Mouse (Mus musculus): ENCODE data around the gene Cntn4. TPM values are rescaled to one million over a fixed set of nuclear protein-coding genes. Genes with fewer than 3 reads are reported as not detected.

The Cntn4 gene
- polyA plus RNA-seq, 1 experiment from 2014 or later, result 1.5 TPM

DNA sequence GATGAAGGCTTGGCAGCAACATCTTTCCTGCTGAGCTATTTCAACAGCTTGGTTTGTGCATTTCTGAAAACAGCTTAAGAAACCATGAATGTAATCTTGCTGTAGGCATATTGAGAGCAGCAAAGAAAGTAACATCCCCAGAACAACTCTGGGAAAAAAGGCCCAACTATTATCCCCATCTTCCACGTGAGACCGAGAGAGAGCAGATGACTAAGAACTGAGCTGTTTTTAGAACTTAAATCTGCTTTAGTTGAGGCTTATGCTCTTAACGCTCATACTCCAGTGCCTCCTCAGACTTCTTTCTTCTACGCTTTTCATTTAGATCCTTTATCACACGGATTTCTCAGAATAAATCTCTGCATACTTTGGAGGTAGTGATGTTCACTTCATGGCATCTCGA lies 784.9 kb downstream of the Cntn4 start:
- Histone ChIP-seq H3K36me3 (no peaks in the 10 kb centered on the region), H3K27ac (no peak overlapping the region), H3K9ac (replicated peaks) (no peak overlapping the region), H3K27me3 (no peaks in the 10 kb centered on the region), H3K4me2 (no peak overlapping the region), H3K9me3 (no peaks in the 10 kb centered on the region), H3K4me1 (replicated peaks) (no peaks in the 10 kb centered on the region), H3K4me3 (replicated peaks) (no peak overlapping the region)
- no peak for ATAC-seq (ENCODE audit: insufficient number of reproducible peaks, insufficient read depth, low FRiP score, low TSS enrichment, low read depth)
- 88% methylated on average over 6 of the region's 6 CpGs for WGBS

DNA sequence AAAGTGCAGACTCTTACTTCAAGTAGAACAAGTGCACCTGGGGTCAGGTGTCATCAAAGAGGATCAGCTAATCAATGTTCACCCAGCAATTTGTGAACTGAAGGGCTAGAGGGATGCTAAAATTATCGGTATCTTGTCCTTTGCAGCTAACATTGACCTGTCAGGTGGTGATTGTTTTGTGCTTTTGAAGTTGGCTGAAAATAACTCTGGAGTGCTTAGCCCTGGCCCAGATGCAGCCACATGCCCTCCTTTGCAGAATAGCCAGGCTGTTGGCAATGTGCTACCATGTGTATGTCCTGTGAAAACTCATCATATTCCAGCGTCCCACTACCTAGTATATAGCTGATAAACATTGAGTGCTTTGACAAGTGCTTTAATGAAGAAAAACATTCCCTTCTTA lies 786.4 kb downstream of the Cntn4 start:
- no peaks in the 10 kb centered on the region for H3K36me3 ChIP-seq
- no peak overlapping the region for H3K9ac ChIP-seq (replicated peaks)
- H3K4me3 ChIP-seq (replicated peaks), result no peak overlapping the region
- H3K4me1 ChIP-seq (replicated peaks), result no peaks in the 10 kb centered on the region
- WGBS, result 88% methylated on average over 2 of the region's 2 CpGs
- ATAC-seq (ENCODE audit: insufficient number of reproducible peaks, insufficient read depth, low FRiP score, low TSS enrichment, low read depth), result no peak
- H3K4me2 ChIP-seq, result no peak overlapping the region
- no peaks in the 10 kb centered on the region for H3K9me3 ChIP-seq
- H3K27ac ChIP-seq, result no peak overlapping the region
- no peaks in the 10 kb centered on the region for H3K27me3 ChIP-seq

DNA sequence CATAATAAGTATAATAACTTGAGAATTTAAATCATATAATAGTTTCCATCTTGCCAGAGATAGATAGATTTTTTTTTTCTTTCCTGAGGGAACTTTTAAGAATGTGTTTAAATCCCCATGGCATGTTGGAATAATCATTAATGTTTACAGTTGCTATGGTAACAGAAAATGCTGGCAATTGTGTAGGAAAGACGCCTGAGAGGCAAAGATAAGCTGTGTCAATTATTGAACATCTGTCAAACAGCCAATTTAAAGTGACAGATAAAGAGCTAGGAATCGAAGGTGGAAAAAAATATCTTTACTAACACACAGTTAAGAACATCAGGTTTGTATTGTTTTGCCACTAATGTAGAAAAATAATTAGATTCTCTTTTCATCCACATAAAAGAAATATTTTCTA lies 788.3 kb downstream of the Cntn4 start:
- H3K4me1 ChIP-seq (replicated peaks), result no peaks in the 10 kb centered on the region
- H3K4me3 ChIP-seq (replicated peaks), result no peak overlapping the region
- no peak overlapping the region for H3K9ac ChIP-seq (replicated peaks)
- H3K36me3 ChIP-seq, result no peaks in the 10 kb centered on the region
- no peaks in the 10 kb centered on the region for H3K9me3 ChIP-seq
- H3K4me2 ChIP-seq, result no peak overlapping the region
- ATAC-seq (ENCODE audit: insufficient number of reproducible peaks, insufficient read depth, low FRiP score, low TSS enrichment, low read depth), result no peak
- WGBS, result 32% methylated on average over 2 of the region's 2 CpGs
- H3K27ac ChIP-seq, result no peak overlapping the region
- no peaks in the 10 kb centered on the region for H3K27me3 ChIP-seq

DNA sequence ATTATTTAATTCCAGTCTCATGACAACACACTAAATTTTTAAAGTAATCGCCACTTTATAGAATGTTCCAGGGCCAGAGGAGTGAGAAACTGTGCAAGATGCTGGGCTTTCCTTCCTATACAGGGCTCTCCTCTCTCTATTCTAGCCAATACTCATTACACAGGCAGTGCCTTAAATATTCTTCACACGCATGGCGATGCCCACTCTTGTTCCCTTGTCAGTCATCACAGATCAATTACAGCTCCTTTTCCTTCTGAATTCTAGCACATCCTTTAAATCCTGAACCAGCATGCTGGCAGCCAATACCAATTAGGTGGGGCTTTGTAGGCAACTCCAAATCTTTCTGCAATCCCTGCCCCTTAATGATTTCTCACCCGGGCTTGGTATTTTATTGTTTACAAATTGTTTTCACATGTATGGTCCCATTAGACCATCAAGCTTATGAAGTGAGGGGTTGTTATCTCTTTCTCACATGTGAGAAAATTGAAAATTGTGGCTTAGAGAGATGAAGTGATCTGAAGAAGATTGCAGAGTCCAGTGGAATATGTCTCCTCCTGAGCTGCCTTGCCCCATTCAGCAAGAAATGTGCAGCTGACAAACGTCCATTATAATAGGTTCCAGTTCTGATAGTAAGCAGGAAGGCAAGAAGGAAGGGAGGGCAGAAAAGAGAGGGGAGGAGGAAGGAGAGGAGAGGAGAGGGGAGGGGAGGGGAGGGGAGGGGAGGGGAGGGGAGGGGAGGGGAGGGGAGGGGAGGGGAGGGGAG lies 789.0 kb downstream of the Cntn4 start:
- H3K9ac ChIP-seq (replicated peaks), result no peak overlapping the region
- no peak overlapping the region for H3K4me2 ChIP-seq
- H3K4me1 ChIP-seq (replicated peaks), result no peaks in the 10 kb centered on the region
- no peak for ATAC-seq (ENCODE audit: insufficient number of reproducible peaks, insufficient read depth, low FRiP score, low TSS enrichment, low read depth)
- 48% methylated on average over 5 of the region's 5 CpGs for WGBS
- H3K4me3 ChIP-seq (replicated peaks), result no peak overlapping the region
- H3K27me3 ChIP-seq, result no peaks in the 10 kb centered on the region
- H3K9me3 ChIP-seq, result no peaks in the 10 kb centered on the region
- H3K27ac ChIP-seq, result no peak overlapping the region
- no peaks in the 10 kb centered on the region for H3K36me3 ChIP-seq

DNA sequence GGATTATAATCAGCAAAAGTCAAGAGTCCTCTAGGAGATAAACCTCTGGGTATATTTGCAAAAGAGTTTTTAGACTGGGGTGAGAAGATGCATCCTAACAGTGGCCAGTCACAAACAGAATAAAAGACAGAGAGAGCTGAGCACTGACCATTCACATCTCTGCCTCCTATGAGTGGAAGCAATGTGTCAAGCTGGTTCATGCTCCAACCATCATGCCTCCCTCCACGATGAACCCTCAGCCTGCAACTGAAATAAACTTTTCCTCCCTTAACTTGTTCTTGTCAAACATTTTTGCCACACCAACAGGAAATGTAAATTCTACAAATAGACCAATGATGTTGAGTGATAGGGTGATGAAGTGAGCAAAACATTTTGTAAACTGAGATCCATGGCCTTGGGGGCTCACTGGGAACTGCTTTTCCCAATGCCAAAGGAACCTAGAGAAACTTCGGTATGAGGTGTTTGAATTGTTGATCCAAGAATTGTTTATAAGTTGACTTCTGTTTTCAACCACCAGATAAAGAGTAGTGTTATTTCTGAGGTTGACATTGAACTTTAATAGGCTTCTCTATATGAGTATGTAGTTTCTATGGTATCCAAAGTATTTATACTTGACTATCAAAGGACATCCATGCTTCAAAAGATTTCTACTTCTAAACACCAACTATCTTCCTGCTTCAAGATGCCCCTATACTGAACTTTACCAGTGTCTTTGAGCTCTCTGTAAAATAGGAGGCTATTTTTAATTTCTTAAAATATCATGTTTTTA lies 794.6 kb downstream of the Cntn4 start:
- no peaks in the 10 kb centered on the region for H3K36me3 ChIP-seq
- ATAC-seq (ENCODE audit: insufficient number of reproducible peaks, insufficient read depth, low FRiP score, low TSS enrichment, low read depth), result no peak
- WGBS, result 81% methylated on average over 2 of the region's 2 CpGs
- no peaks in the 10 kb centered on the region for H3K27me3 ChIP-seq
- no peak overlapping the region for H3K27ac ChIP-seq
- H3K9ac ChIP-seq (replicated peaks), result no peak overlapping the region
- no peak overlapping the region for H3K4me3 ChIP-seq (replicated peaks)
- H3K4me2 ChIP-seq, result no peak overlapping the region
- H3K9me3 ChIP-seq, result no peaks in the 10 kb centered on the region
- H3K4me1 ChIP-seq (replicated peaks), result no peaks in the 10 kb centered on the region

DNA sequence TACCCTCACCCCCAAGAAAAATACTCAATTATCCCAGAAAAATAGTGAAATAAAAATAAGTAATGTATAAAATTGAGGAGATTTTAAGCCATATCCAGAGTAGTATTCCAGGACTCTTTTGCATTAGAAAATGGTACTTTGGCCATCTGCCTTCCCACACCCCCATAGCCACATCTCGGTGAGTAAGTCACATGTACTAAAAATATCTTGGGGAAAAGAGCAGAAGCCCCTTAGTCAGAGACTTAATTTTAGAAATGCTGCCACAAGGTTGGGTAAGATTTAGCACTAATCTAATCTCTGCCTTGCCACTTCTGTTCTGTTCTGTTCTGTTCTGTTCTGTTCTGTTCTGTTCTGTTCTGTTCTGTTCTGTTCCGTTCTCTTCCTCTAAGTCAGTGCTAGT lies 796.4 kb downstream of the Cntn4 start:
- Histone ChIP-seq H3K9me3 (no peaks in the 10 kb centered on the region), H3K36me3 (no peaks in the 10 kb centered on the region), H3K27ac (no peak overlapping the region), H3K4me3 (replicated peaks) (no peak overlapping the region), H3K4me2 (no peak overlapping the region), H3K9ac (replicated peaks) (no peak overlapping the region), H3K27me3 (no peaks in the 10 kb centered on the region), H3K4me1 (replicated peaks) (no peaks in the 10 kb centered on the region)
- 94% methylated on average over 2 of the region's 2 CpGs for WGBS
- no peak for ATAC-seq (ENCODE audit: insufficient number of reproducible peaks, insufficient read depth, low FRiP score, low TSS enrichment, low read depth)

DNA sequence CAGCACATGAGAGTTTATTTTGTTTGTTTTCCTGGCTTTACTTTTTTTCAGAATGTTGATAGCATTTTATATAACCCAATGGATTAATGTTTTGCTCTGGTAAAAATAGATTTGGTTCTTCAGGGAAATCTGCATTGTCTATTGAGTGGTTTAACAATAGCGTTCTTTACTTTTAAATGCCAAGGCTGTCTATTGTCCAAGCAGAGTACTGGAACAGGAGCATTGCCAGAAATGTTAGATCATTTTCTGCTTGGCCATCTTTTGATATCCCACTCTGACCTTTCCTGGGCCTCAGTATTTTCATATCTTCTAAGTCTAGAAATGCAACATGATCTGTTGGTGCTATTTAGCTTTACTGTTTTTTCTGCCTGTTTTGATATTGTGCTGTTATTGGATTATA lies 804.1 kb downstream of the Cntn4 start:
- WGBS, result 80% methylated on average over 1 of the region's 1 CpGs
- H3K4me2 ChIP-seq, result no peak overlapping the region
- no peaks in the 10 kb centered on the region for H3K36me3 ChIP-seq
- H3K9me3 ChIP-seq, result no peaks in the 10 kb centered on the region
- H3K27ac ChIP-seq, result no peak overlapping the region
- H3K27me3 ChIP-seq, result no peaks in the 10 kb centered on the region
- H3K4me1 ChIP-seq (replicated peaks), result no peaks in the 10 kb centered on the region
- no peak for ATAC-seq (ENCODE audit: insufficient number of reproducible peaks, insufficient read depth, low FRiP score, low TSS enrichment, low read depth)
- H3K9ac ChIP-seq (replicated peaks), result no peak overlapping the region
- H3K4me3 ChIP-seq (replicated peaks), result no peak overlapping the region

DNA sequence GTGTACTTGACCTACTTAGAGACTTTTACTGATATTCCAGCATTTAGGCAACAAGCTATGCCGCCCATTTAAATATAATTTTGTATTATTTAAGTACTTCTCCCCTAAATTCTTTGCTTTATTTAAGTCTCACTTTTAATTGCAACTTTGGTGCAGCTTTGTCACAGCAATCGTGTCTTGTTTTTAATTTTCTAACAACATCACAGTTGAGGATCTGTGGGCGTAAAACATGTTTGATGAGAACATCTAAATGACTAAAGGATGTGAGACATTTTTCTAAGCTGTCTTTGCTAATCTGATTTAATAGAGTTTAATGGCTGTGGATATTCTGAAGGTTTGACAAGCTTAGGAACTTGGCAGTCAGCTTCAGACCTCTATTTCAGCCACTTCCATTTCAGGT lies 818.8 kb downstream of the Cntn4 start:
- no peaks in the 10 kb centered on the region for H3K36me3 ChIP-seq
- 46% methylated on average over 3 of the region's 3 CpGs for WGBS
- no peak overlapping the region for H3K9ac ChIP-seq (replicated peaks)
- H3K27me3 ChIP-seq, result no peaks in the 10 kb centered on the region
- H3K9me3 ChIP-seq, result no peaks in the 10 kb centered on the region
- H3K4me3 ChIP-seq (replicated peaks), result no peak overlapping the region
- H3K27ac ChIP-seq, result no peak overlapping the region
- no peak overlapping the region for H3K4me2 ChIP-seq
- no peak for ATAC-seq (ENCODE audit: insufficient number of reproducible peaks, insufficient read depth, low FRiP score, low TSS enrichment, low read depth)
- no peaks in the 10 kb centered on the region for H3K4me1 ChIP-seq (replicated peaks)

DNA sequence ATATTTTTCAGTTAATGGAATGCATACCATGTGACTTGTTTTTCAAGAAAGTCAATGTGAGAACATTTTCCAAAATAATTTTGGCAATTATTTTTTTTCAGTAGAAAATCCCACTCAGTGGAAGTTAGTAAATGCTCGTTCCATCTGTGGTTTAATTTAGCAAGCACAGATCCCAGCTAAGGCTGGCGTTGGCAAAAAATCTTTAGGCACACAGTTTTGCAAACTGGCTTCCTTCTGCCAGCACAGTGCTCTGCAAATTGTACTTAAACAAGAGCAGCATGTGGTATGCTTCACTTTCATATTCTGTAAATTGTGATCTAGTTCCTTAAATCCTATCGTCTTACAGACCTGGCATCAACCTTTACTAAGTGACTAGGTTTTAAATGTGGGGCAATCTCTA lies 821.7 kb downstream of the Cntn4 start:
- 85% methylated on average over 3 of the region's 3 CpGs for WGBS
- ATAC-seq (ENCODE audit: insufficient number of reproducible peaks, insufficient read depth, low FRiP score, low TSS enrichment, low read depth), result no peak
- H3K36me3 ChIP-seq, result no peaks in the 10 kb centered on the region
- H3K4me1 ChIP-seq (replicated peaks), result no peaks in the 10 kb centered on the region
- H3K9ac ChIP-seq (replicated peaks), result no peak overlapping the region
- H3K27ac ChIP-seq, result no peak overlapping the region
- no peaks in the 10 kb centered on the region for H3K27me3 ChIP-seq
- no peak overlapping the region for H3K4me2 ChIP-seq
- no peak overlapping the region for H3K4me3 ChIP-seq (replicated peaks)
- H3K9me3 ChIP-seq, result no peaks in the 10 kb centered on the region

DNA sequence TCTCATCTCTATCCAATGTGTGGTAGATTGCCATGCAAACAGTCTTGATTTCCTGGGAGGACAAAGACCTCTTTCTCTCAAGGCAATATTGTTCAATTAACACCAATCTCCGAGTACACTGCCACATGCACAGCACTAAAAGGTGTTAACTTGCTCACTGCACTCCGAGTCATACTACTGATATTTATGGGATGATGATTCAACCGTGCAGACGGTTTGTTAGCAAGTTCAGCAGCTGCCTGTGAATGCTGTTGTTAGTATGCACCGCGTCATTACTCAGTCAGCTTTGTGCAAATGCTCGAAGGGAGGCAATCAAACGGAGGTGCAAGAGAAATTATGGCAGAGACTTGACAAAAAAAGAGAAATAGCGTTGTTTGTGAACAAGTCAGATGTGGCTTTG lies 826.5 kb downstream of the Cntn4 start:
- no peak for ATAC-seq (ENCODE audit: insufficient number of reproducible peaks, insufficient read depth, low FRiP score, low TSS enrichment, low read depth)
- Histone ChIP-seq H3K4me3 (replicated peaks) (no peak overlapping the region), H3K27ac (no peak overlapping the region), H3K27me3 (no peaks in the 10 kb centered on the region), H3K36me3 (no peaks in the 10 kb centered on the region), H3K9me3 (no peaks in the 10 kb centered on the region), H3K4me2 (no peak overlapping the region), H3K4me1 (replicated peaks) (0 out of 2 replicates have a peak, but pooled peaks cover 3% of the 10 kb centered on the region), H3K9ac (replicated peaks) (no peak overlapping the region)
- WGBS, result 43% methylated on average over 9 of the region's 9 CpGs

DNA sequence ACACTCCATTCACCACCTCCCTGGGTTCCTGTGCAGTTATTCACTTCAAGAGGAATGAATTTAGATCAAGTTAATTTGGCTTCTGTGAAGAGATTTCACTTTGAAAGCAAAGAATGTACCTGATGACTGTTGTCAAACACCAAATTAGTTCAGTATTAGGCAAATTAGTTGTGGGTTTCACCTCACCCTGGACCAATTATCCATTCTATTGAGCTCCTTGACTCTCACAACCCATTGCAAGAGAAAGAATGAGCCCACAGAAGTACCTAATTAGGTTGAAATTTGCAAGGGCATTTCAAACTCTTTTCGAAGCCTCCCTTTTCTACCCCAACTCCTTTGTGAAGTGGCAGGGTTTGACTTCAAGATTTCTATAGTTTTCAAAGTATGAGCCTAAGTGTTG lies 842.9 kb downstream of the Cntn4 start:
- Histone ChIP-seq H3K4me3 (replicated peaks) (no peak overlapping the region), H3K36me3 (no peaks in the 10 kb centered on the region), H3K9ac (replicated peaks) (no peak overlapping the region), H3K4me2 (no peak overlapping the region), H3K4me1 (replicated peaks) (no peaks in the 10 kb centered on the region), H3K27me3 (no peaks in the 10 kb centered on the region), H3K9me3 (no peaks in the 10 kb centered on the region), H3K27ac (no peak overlapping the region)
- no peak for ATAC-seq (ENCODE audit: insufficient number of reproducible peaks, insufficient read depth, low FRiP score, low TSS enrichment, low read depth)
- WGBS, result 67% methylated on average over 1 of the region's 1 CpGs

DNA sequence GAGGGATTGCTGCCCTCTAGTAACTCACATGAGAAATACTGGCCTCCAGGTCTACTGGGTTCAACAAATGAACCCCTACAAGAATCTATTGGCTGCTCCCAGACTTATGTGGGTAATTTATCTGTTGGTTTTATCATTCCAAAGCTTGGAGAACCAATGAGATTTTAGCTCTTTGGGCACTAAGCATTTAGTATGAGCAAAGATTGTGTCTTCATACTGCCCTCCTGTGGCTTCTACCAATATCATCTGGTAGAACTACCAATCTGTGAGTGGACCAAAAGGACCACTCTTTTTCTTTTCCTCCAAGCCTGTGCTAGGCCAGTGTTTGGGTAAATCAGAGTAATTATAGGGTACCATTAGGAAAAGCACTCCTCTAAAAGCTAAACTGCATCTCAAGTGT lies 866.0 kb downstream of the Cntn4 start:
- Histone ChIP-seq H3K36me3 (no peaks in the 10 kb centered on the region), H3K27me3 (no peaks in the 10 kb centered on the region), H3K4me3 (replicated peaks) (no peak overlapping the region), H3K4me1 (replicated peaks) (no peaks in the 10 kb centered on the region), H3K27ac (no peak overlapping the region), H3K4me2 (no peak overlapping the region), H3K9ac (replicated peaks) (no peak overlapping the region), H3K9me3 (no peaks in the 10 kb centered on the region)
- no peak for ATAC-seq (ENCODE audit: insufficient number of reproducible peaks, insufficient read depth, low FRiP score, low TSS enrichment, low read depth)

All from limb, embryonic 12.5 days (tissue).